Mouse (Mus musculus): ENCODE data around the gene Stap1. TPM values are rescaled to one million over a fixed set of nuclear protein-coding genes. Genes with fewer than 3 reads are reported as not detected.

Gene Stap1
- polyA plus RNA-seq, 1 experiment from 2014 or later, result 0.13 TPM

GRCm38 (mm10) chr5:86086751-86087150 lies 15.2 kb downstream of the Stap1 start:
- ATAC-seq (ENCODE audit: low FRiP score, low read depth), result no peak
- no peaks in the 10 kb centered on the region for H3K27me3 ChIP-seq (replicated peaks)
- no peaks in the 10 kb centered on the region for H3K4me1 ChIP-seq
- H3K27ac ChIP-seq, result no peak overlapping the region
- H3K4me2 ChIP-seq (replicated peaks), result no peak overlapping the region
- no peaks in the 10 kb centered on the region for H3K36me3 ChIP-seq
- 89% methylated on average over 6 of the region's 6 CpGs for WGBS
- no peak overlapping the region for H3K4me3 ChIP-seq
- H3K9ac ChIP-seq, result no peak overlapping the region
- H3K9me3 ChIP-seq, result no peaks in the 10 kb centered on the region

- Histone ChIP-seq H3K9me3 (no peaks in the 10 kb centered on the region), H3K36me3 (no peaks in the 10 kb centered on the region), H3K4me2 (replicated peaks) (no peak overlapping the region), H3K27me3 (replicated peaks) (no peaks in the 10 kb centered on the region), H3K27ac (no peak overlapping the region), H3K4me1 (no peaks in the 10 kb centered on the region), H3K9ac (no peak overlapping the region), H3K4me3 (no peak overlapping the region)
- no peak for ATAC-seq (ENCODE audit: low FRiP score, low read depth)
- whole genome bisulfite sequencing, result 92% methylated on average over 9 of the region's 9 CpGs
These were observed 23.2 kb downstream of the Stap1 start for GRCm38 (mm10) chr5:86094754-86095153.

- Histone ChIP-seq H3K4me1 (no peaks in the 10 kb centered on the region), H3K27me3 (replicated peaks) (no peaks in the 10 kb centered on the region), H3K9ac (no peak overlapping the region), H3K9me3 (no peaks in the 10 kb centered on the region), H3K4me2 (replicated peaks) (no peak overlapping the region), H3K36me3 (no peaks in the 10 kb centered on the region), H3K4me3 (no peak overlapping the region), H3K27ac (no peak overlapping the region)
- WGBS, result 87% methylated on average over 3 of the region's 3 CpGs
- ATAC-seq (ENCODE audit: low FRiP score, low read depth), result no peak
These were observed 27.4 kb downstream of the Stap1 start for GRCm38 (mm10) chr5:86098988-86099387.

- Histone ChIP-seq H3K4me1 (no peaks in the 10 kb centered on the region), H3K36me3 (no peaks in the 10 kb centered on the region), H3K9me3 (no peaks in the 10 kb centered on the region), H3K9ac (no peak overlapping the region), H3K4me3 (no peak overlapping the region), H3K27ac (no peak overlapping the region), H3K27me3 (replicated peaks) (no peaks in the 10 kb centered on the region), H3K4me2 (replicated peaks) (no peak overlapping the region)
- 86% methylated on average over 3 of the region's 3 CpGs for WGBS
- no peak for ATAC-seq (ENCODE audit: low FRiP score, low read depth)
These were observed 29.1 kb downstream of the Stap1 start for GRCm38 (mm10) chr5:86100621-86101020.

GRCm38 (mm10) chr5:86102176-86102575 lies 30.6 kb downstream of the Stap1 start:
- no peak overlapping the region for H3K27ac ChIP-seq
- H3K36me3 ChIP-seq, result no peaks in the 10 kb centered on the region
- no peak for ATAC-seq (ENCODE audit: low FRiP score, low read depth)
- H3K9me3 ChIP-seq, result no peaks in the 10 kb centered on the region
- WGBS, result 92% methylated on average over 2 of the region's 2 CpGs
- no peak overlapping the region for H3K9ac ChIP-seq
- no peaks in the 10 kb centered on the region for H3K4me1 ChIP-seq
- H3K27me3 ChIP-seq (replicated peaks), result no peaks in the 10 kb centered on the region
- H3K4me3 ChIP-seq, result no peak overlapping the region
- no peak overlapping the region for H3K4me2 ChIP-seq (replicated peaks)

GRCm38 (mm10) chr5:86106610-86107009 lies 35.1 kb downstream of the Stap1 start:
- Histone ChIP-seq H3K4me2 (replicated peaks) (no peak overlapping the region), H3K9me3 (no peaks in the 10 kb centered on the region), H3K4me3 (no peak overlapping the region), H3K27ac (no peak overlapping the region), H3K9ac (no peak overlapping the region), H3K4me1 (no peaks in the 10 kb centered on the region), H3K27me3 (replicated peaks) (no peaks in the 10 kb centered on the region), H3K36me3 (peaks cover 6% of the 10 kb centered on the region; the same call in 1 of the 2 replicates)
- ATAC-seq (ENCODE audit: low FRiP score, low read depth), result no peak
- WGBS, result 77% methylated on average over 2 of the region's 2 CpGs

- peaks cover 8% of the 10 kb centered on the region; the same call in 1 of the 2 replicates for H3K36me3 ChIP-seq
- no peak overlapping the region for H3K4me3 ChIP-seq
- 94% methylated on average over 1 of the region's 1 CpGs for WGBS
- H3K4me1 ChIP-seq, result no peaks in the 10 kb centered on the region
- no peaks in the 10 kb centered on the region for H3K27me3 ChIP-seq (replicated peaks)
- no peak overlapping the region for H3K4me2 ChIP-seq (replicated peaks)
- no peaks in the 10 kb centered on the region for H3K9me3 ChIP-seq
- H3K9ac ChIP-seq, result no peak overlapping the region
- no peak for ATAC-seq (ENCODE audit: low FRiP score, low read depth)
- no peak overlapping the region for H3K27ac ChIP-seq
These were observed 39.5 kb downstream of the Stap1 start for GRCm38 (mm10) chr5:86111074-86111473.

GRCm38 (mm10) chr5:86113037-86113436 lies 41.5 kb downstream of the Stap1 start:
- H3K36me3 ChIP-seq, result peaks cover 7% of the 10 kb centered on the region; the same call in 1 of the 2 replicates
- no peak for ATAC-seq (ENCODE audit: low FRiP score, low read depth)
- H3K27ac ChIP-seq, result no peak overlapping the region
- no peak overlapping the region for H3K4me3 ChIP-seq
- WGBS, result 94% methylated on average over 2 of the region's 2 CpGs
- H3K9me3 ChIP-seq, result no peaks in the 10 kb centered on the region
- no peaks in the 10 kb centered on the region for H3K27me3 ChIP-seq (replicated peaks)
- no peak overlapping the region for H3K9ac ChIP-seq
- H3K4me1 ChIP-seq, result no peaks in the 10 kb centered on the region
- H3K4me2 ChIP-seq (replicated peaks), result no peak overlapping the region

GRCm38 (mm10) chr5:86113997-86114396 lies 42.5 kb downstream of the Stap1 start:
- Histone ChIP-seq H3K4me1 (no peaks in the 10 kb centered on the region), H3K27ac (no peak overlapping the region), H3K9ac (no peak overlapping the region), H3K27me3 (replicated peaks) (no peaks in the 10 kb centered on the region), H3K36me3 (peaks cover 12% of the 10 kb centered on the region; the same call in 1 of the 2 replicates), H3K4me2 (replicated peaks) (no peak overlapping the region), H3K9me3 (no peaks in the 10 kb centered on the region), H3K4me3 (no peak overlapping the region)
- no peak for ATAC-seq (ENCODE audit: low FRiP score, low read depth)
- 70% methylated on average over 1 of the region's 1 CpGs for WGBS

GRCm38 (mm10) chr5:86118457-86119094 lies 47.0 kb downstream of the Stap1 start:
- Histone ChIP-seq H3K27me3 (replicated peaks) (no peaks in the 10 kb centered on the region), H3K4me1 (no peaks in the 10 kb centered on the region), H3K27ac (no peak overlapping the region), H3K36me3 (peaks cover 19% of the 10 kb centered on the region), H3K9me3 (no peaks in the 10 kb centered on the region), H3K4me3 (no peak overlapping the region), H3K4me2 (replicated peaks) (no peak overlapping the region), H3K9ac (no peak overlapping the region)
- 90% methylated on average over 9 of the region's 9 CpGs for WGBS
- ATAC-seq (ENCODE audit: low FRiP score, low read depth), result no peak

- Histone ChIP-seq H3K4me2 (replicated peaks) (no peak overlapping the region), H3K27ac (no peak overlapping the region)
- WGBS, result 98% methylated on average over 1 of the region's 1 CpGs
These were observed 57.2 kb downstream of the Stap1 start for GRCm38 (mm10) chr5:86128749-86129148.

GRCm38 (mm10) chr5:86129828-86130227 lies 58.3 kb downstream of the Stap1 start:
- Histone ChIP-seq H3K4me2 (replicated peaks) (no peak overlapping the region), H3K36me3 (peaks cover 17% of the 10 kb centered on the region), H3K9ac (no peak overlapping the region), H3K4me3 (no peak overlapping the region), H3K27me3 (replicated peaks) (no peaks in the 10 kb centered on the region), H3K27ac (no peak overlapping the region), H3K9me3 (no peaks in the 10 kb centered on the region), H3K4me1 (no peaks in the 10 kb centered on the region)
- no peak for ATAC-seq (ENCODE audit: low FRiP score, low read depth)

More at GRCm38 (mm10) chr5:86128749-86129148, 57.2 kb downstream of the Stap1 start:
- Histone ChIP-seq H3K4me1 (no peaks in the 10 kb centered on the region), H3K36me3 (peaks cover 17% of the 10 kb centered on the region), H3K4me3 (no peak overlapping the region), H3K9ac (no peak overlapping the region), H3K9me3 (no peaks in the 10 kb centered on the region), H3K27me3 (replicated peaks) (no peaks in the 10 kb centered on the region)
- ATAC-seq (ENCODE audit: low FRiP score, low read depth), result no peak
